Mouse (Mus musculus) cortical plate, adult 2 months (tissue): ENCODE measurements at regions not wholly inside any gene's neighbourhood (a gene's known extent, or its start where the extent isn't known, plus 50 kb on each side); places are given as distances from the start of the nearest gene placed in this dataset.

Experiments
- CTCF ChIP-seq: fragments of 200-500 bp; IDR thresholded peaks from 2 replicates; pipeline ENCODE4 v1.5.1; 2011; ENCODE audit warnings: mild to moderate bottlenecking, control low read depth, low read length; ENCODE audit not compliant: insufficient read depth; ENCODE audit errors: extremely low read depth
- POLR2A ChIP-seq: fragments of 200-500 bp; IDR thresholded peaks from 2 replicates; pipeline ENCODE4 v1.6.1; 2011; ENCODE audit warnings: mild to moderate bottlenecking, low read length, control low read depth; ENCODE audit not compliant: insufficient read depth; ENCODE audit errors: extremely low read depth

- no peak for TF ChIP-seq CTCF
- TF ChIP-seq POLR2A, result no peak
These were observed 169.4 kb upstream of the Gm17509 start for GRCm38 (mm10) chr13:117390287-117390686.
